Mouse (Mus musculus): ENCODE measurements at regions not wholly inside any gene's neighbourhood (a gene's known extent, or its start where the extent isn't known, plus 50 kb on each side); places are given as distances from the start of the nearest gene placed in this dataset.

- no peaks in the 10 kb centered on the region for H3K9me3 ChIP-seq (ENCODE audit: control insufficient read depth, low read length)
- H3K27ac ChIP-seq (replicated peaks; ENCODE audit: low read depth, low read length) = no peak overlapping the region
- H3K4me2 ChIP-seq (ENCODE audit: low read depth, low read length) = no peak overlapping the region
- DNase-seq (ENCODE audit: low spot score) = no peak
- H3K4me1 ChIP-seq (ENCODE audit: control insufficient read depth, insufficient read depth, low read length) = no peaks in the 10 kb centered on the region
- ATAC-seq (ENCODE audit: low read depth) = no peak
- no peaks in the 10 kb centered on the region for H3K27me3 ChIP-seq (replicated peaks; ENCODE audit: control insufficient read depth, insufficient read depth, low read length)
- 41% methylated on average over 2 of the region's 2 CpGs for WGBS
- H3K9ac ChIP-seq (ENCODE audit: low read depth, low read length) = no peak overlapping the region
- no peaks in the 10 kb centered on the region for H3K36me3 ChIP-seq (ENCODE audit: control insufficient read depth, insufficient read depth, low read length)
- H3K4me3 ChIP-seq (ENCODE audit: low read depth, low read length) = no peak overlapping the region
Measured at GRCm38 (mm10) chr12:13009470-13009869, 67.8 kb upstream of the Mycn start.

DNA sequence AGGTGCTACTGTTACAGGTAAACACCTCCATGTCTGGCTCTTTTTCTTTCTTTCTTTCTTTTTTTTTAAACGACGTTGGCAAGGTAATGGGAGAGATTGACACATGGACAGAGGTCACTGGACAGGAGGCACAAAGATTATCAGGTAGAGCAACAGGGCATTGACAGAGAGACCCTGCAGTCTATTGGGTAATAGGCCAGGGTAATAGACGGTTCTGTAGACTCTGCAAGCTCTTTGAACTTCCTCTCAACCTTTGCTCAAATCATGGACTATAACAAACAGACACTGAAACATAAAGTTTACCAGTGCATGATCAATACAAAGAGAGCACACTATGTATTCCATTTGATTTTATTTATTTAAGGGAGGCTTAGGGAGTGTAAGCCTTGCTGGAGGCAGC, 61.0 kb upstream of the Mycn start:
- no peak overlapping the region for H3K27ac ChIP-seq (replicated peaks; ENCODE audit: low read depth, low read length)
- H3K27me3 ChIP-seq (replicated peaks; ENCODE audit: control insufficient read depth, insufficient read depth, low read length) = no peaks in the 10 kb centered on the region
- H3K4me3 ChIP-seq (ENCODE audit: low read depth, low read length) = no peak overlapping the region
- WGBS = 82% methylated on average over 3 of the region's 3 CpGs
- H3K36me3 ChIP-seq (ENCODE audit: control insufficient read depth, insufficient read depth, low read length) = no peaks in the 10 kb centered on the region
- no peak overlapping the region for H3K9ac ChIP-seq (ENCODE audit: low read depth, low read length)
- H3K4me1 ChIP-seq (ENCODE audit: control insufficient read depth, insufficient read depth, low read length) = no peaks in the 10 kb centered on the region
- ATAC-seq (ENCODE audit: low read depth) (no peak), DNase-seq (ENCODE audit: low spot score) (no peak)
- H3K4me2 ChIP-seq (ENCODE audit: low read depth, low read length) = no peak overlapping the region
- H3K9me3 ChIP-seq (ENCODE audit: control insufficient read depth, low read length) = no peaks in the 10 kb centered on the region

DNA sequence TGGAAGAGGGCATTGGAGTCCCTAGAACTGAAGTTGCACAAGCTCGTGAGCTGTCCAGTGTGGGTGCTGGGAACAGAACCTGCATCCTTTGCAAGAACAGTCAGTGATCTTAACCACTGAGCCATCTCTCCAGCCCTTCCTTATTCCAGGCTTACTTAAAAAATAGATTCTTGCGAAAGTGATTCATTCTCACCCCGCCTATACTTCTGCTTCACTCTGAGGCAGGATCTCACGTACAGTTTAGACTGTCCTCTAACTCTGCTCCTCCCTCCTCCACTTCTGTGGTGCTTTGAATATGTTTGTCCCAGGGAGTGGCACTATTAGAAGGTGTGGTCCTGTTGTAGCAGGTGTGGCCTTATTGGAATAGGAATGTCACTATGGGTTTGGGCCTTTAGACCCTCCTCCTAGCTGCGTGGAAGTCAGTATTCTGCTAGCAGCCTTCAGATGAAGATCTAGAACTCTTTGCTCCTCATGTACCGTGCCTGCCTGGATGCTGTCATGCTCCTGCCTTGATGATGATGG, 60.4 kb upstream of the Mycn start:
- DNase-seq (ENCODE audit: low spot score) = no peak
- H3K27ac ChIP-seq (replicated peaks; ENCODE audit: low read depth, low read length) = no peak overlapping the region
- H3K4me3 ChIP-seq (ENCODE audit: low read depth, low read length) = no peak overlapping the region
- H3K9ac ChIP-seq (ENCODE audit: low read depth, low read length) = no peak overlapping the region
- H3K4me1 ChIP-seq (ENCODE audit: control insufficient read depth, insufficient read depth, low read length) = no peaks in the 10 kb centered on the region
- no peaks in the 10 kb centered on the region for H3K36me3 ChIP-seq (ENCODE audit: control insufficient read depth, insufficient read depth, low read length)
- no peak overlapping the region for H3K4me2 ChIP-seq (ENCODE audit: low read depth, low read length)
- ATAC-seq (ENCODE audit: low read depth) = no peak
- WGBS = 86% methylated on average over 6 of the region's 6 CpGs
- no peaks in the 10 kb centered on the region for H3K9me3 ChIP-seq (ENCODE audit: control insufficient read depth, low read length)
- H3K27me3 ChIP-seq (replicated peaks; ENCODE audit: control insufficient read depth, insufficient read depth, low read length) = no peaks in the 10 kb centered on the region

DNA sequence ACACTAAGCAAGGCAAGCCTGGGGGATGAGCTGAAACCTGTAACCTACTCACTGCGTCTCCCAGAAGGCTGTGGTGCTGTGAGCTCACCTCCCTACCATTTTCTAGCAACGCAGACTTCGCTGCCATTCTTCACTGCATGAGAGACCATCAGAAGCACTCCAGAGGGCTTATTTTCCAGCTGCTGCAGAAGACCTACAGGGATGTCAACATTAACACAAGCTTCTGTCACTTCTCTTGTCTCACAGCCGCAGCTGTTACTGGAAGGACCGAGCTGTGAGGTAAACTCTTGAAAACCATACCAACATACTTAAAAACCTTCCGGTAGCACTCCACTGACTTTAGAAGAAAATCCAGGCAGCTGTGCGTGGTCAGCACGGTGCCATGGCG, 54.3 kb upstream of the Mycn start:
- Histone ChIP-seq H3K4me1 (ENCODE audit: control insufficient read depth, insufficient read depth, low read length) (no peaks in the 10 kb centered on the region), H3K36me3 (ENCODE audit: control insufficient read depth, insufficient read depth, low read length) (no peaks in the 10 kb centered on the region), H3K27me3 (replicated peaks; ENCODE audit: control insufficient read depth, insufficient read depth, low read length) (no peaks in the 10 kb centered on the region), H3K4me2 (ENCODE audit: low read depth, low read length) (no peak overlapping the region), H3K4me3 (ENCODE audit: low read depth, low read length) (no peak overlapping the region), H3K27ac (replicated peaks; ENCODE audit: low read depth, low read length) (0 out of 2 replicates have a peak overlapping the region, but pooled peaks have one; percentile 15), H3K9me3 (ENCODE audit: control insufficient read depth, low read length) (no peaks in the 10 kb centered on the region), H3K9ac (ENCODE audit: low read depth, low read length) (no peak overlapping the region)
- WGBS = 74% methylated on average over 9 of the region's 9 CpGs
- ATAC-seq (ENCODE audit: low read depth) = peak; percentile 58; the same call in 1 of the 2 replicates
- peak; percentile 72 for DNase-seq (ENCODE audit: low spot score)

DNA sequence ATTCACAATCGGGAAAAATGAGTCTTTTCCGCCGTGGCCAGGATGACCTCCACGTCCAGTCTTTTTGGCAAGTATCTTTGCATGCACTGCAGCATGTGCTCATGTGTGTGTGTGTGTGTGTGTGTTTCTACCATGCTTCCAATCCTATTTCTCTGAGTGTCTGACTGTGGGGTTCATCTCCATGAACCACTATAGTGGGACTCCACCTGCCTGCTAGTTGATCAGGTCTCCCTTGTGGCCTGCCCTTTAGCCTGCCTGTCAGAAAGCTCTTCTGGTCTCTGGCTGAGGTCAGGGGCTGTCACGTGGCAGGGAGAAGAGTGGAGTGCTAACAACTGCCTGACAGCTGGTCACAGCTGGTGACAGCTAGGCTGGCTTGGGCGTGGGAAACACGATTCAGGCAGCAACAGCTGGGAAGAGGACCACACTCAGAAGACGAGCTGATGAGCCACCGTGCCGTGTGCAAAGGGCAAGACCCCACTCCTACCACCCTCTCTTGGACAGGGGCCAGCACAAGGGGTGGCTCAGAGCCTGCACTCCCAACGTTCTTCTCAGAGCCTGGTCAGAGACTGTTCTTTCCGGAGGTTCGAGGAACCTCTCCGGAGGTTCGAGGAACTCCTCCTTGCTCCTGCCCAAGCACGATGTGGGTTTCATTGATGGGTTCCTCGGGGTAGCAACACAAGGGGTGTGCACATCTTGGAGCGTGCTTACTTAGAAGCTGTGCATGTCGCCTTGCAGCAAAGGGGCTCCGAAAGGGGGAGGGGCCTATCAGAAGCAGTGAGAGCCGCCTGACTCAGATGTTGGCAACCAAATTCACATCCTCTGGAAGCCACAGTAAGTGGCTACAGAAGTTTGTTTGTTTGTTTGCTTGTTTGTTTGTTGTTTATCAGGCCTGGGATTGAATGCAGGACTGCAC, 53.6 kb upstream of the Mycn start:
- DNase-seq (ENCODE audit: low spot score) = peak; percentile 81
- H3K36me3 ChIP-seq (ENCODE audit: control insufficient read depth, insufficient read depth, low read length) = no peaks in the 10 kb centered on the region
- no peaks in the 10 kb centered on the region for H3K9me3 ChIP-seq (ENCODE audit: control insufficient read depth, low read length)
- no peak overlapping the region for H3K9ac ChIP-seq (ENCODE audit: low read depth, low read length)
- no peak overlapping the region for H3K4me2 ChIP-seq (ENCODE audit: low read depth, low read length)
- WGBS = 55% methylated on average over 21 of the region's 21 CpGs
- peak; percentile 81 for ATAC-seq (ENCODE audit: low read depth)
- no peaks in the 10 kb centered on the region for H3K4me1 ChIP-seq (ENCODE audit: control insufficient read depth, insufficient read depth, low read length)
- no peaks in the 10 kb centered on the region for H3K27me3 ChIP-seq (replicated peaks; ENCODE audit: control insufficient read depth, insufficient read depth, low read length)
- H3K4me3 ChIP-seq (ENCODE audit: low read depth, low read length) = no peak overlapping the region
- H3K27ac ChIP-seq (replicated peaks; ENCODE audit: low read depth, low read length) = 0 out of 2 replicates have a peak overlapping the region, but pooled peaks have one; percentile 15

- Histone ChIP-seq H3K4me3 (ENCODE audit: low read depth, low read length) (no peak overlapping the region), H3K4me2 (ENCODE audit: low read depth, low read length) (no peak overlapping the region), H3K27me3 (replicated peaks; ENCODE audit: control insufficient read depth, insufficient read depth, low read length) (no peaks in the 10 kb centered on the region), H3K27ac (replicated peaks; ENCODE audit: low read depth, low read length) (no peak overlapping the region), H3K36me3 (ENCODE audit: control insufficient read depth, insufficient read depth, low read length) (no peaks in the 10 kb centered on the region), H3K9ac (ENCODE audit: low read depth, low read length) (no peak overlapping the region), H3K9me3 (ENCODE audit: control insufficient read depth, low read length) (no peaks in the 10 kb centered on the region), H3K4me1 (ENCODE audit: control insufficient read depth, insufficient read depth, low read length) (no peaks in the 10 kb centered on the region)
- 67% methylated on average over 8 of the region's 8 CpGs for WGBS
- ATAC-seq (ENCODE audit: low read depth) (no peak), DNase-seq (ENCODE audit: low spot score) (peak; percentile 24)
Measured at GRCm38 (mm10) chr12:12993894-12994714, 52.4 kb upstream of the Mycn start.
